Mouse (Mus musculus): ENCODE results near the gene Prc1. TPM values are rescaled to one million over a fixed set of nuclear protein-coding genes. Genes with fewer than 3 reads are reported as not detected.
A peak's percentile ranks its signal among the peaks of the same experiment; 100 is the strongest.

Gene Prc1
- polyA plus RNA-seq, 1 experiment, result 37.3 TPM

- no peak for DNase-seq (ENCODE audit: low read depth)
- TF ChIP-seq POLR2A (IDR thresholded peaks at IDR 0.05; ENCODE audit: borderline replicate concordance, extremely low read depth, insufficient read depth, insufficient read length, poor library complexity, severe bottlenecking), result no peak
- TF ChIP-seq CTCF (IDR thresholded peaks at IDR 0.05; ENCODE audit: borderline replicate concordance, extremely low read depth, insufficient read depth, insufficient read length), result no peak
Measured at GRCm38 (mm10) chr7:80356351-80356750, 62.1 kb downstream of the Prc1 start.

- TF ChIP-seq POLR2A (IDR thresholded peaks at IDR 0.05; ENCODE audit: borderline replicate concordance, extremely low read depth, insufficient read depth, insufficient read length, poor library complexity, severe bottlenecking) (no peak), CTCF (IDR thresholded peaks at IDR 0.05; ENCODE audit: borderline replicate concordance, extremely low read depth, insufficient read depth, insufficient read length) (no peak)
- DNase-seq (ENCODE audit: low read depth), result peak; percentile 62
Measured at GRCm38 (mm10) chr7:80357156-80357555, 62.9 kb downstream of the Prc1 start.

- no peak for DNase-seq (ENCODE audit: low read depth)
- TF ChIP-seq POLR2A (IDR thresholded peaks at IDR 0.05; ENCODE audit: borderline replicate concordance, extremely low read depth, insufficient read depth, insufficient read length, poor library complexity, severe bottlenecking), result no peak
Measured at GRCm38 (mm10) chr7:80358039-80358438, 63.8 kb downstream of the Prc1 start.

GRCm38 (mm10) chr7:80360435-80360834 lies 66.2 kb downstream of the Prc1 start:
- DNase-seq (ENCODE audit: low read depth), result no peak
- TF ChIP-seq POLR2A (IDR thresholded peaks at IDR 0.05; ENCODE audit: borderline replicate concordance, extremely low read depth, insufficient read depth, insufficient read length, poor library complexity, severe bottlenecking) (no peak), CTCF (IDR thresholded peaks at IDR 0.05; ENCODE audit: borderline replicate concordance, extremely low read depth, insufficient read depth, insufficient read length) (no peak)

GRCm38 (mm10) chr7:80365759-80366158 lies 71.5 kb downstream of the Prc1 start:
- TF ChIP-seq POLR2A (IDR thresholded peaks at IDR 0.05; ENCODE audit: borderline replicate concordance, extremely low read depth, insufficient read depth, insufficient read length, poor library complexity, severe bottlenecking), result no peak
- no peak for TF ChIP-seq CTCF (IDR thresholded peaks at IDR 0.05; ENCODE audit: borderline replicate concordance, extremely low read depth, insufficient read depth, insufficient read length)
- no peak for DNase-seq (ENCODE audit: low read depth)

Other genes with a start within 250 kb of the Prc1 start
- gene Idh2, start 179.1 kb upstream of the Prc1 start, polyA plus RNA-seq (2012; rRNA removed), result 230 and 297 TPM in 2 replicates
- 14.7 and 23.6 TPM in 2 replicates for gene Sema4b, start 107.6 kb upstream of the Prc1 start, polyA plus RNA-seq (2012; rRNA removed)
- gene Cib1, start 61.6 kb upstream of the Prc1 start, polyA plus RNA-seq (2012; rRNA removed), result 25.7 and 31.1 TPM in 2 replicates
- gene Gdpgp1, start 61.6 kb upstream of the Prc1 start, polyA plus RNA-seq (2012; rRNA removed), result 2.3 and 3.4 TPM in 2 replicates
- 0.79 and 1.2 TPM in 2 replicates for gene Ttll13, start 48.1 kb upstream of the Prc1 start, polyA plus RNA-seq (2012; rRNA removed)
- 50.9 and 65.2 TPM in 2 replicates for gene Ngrn, start 33.2 kb upstream of the Prc1 start, polyA plus RNA-seq (2012; rRNA removed)
- 25.5 and 34.0 TPM in 2 replicates for gene Vps33b, start 24.8 kb upstream of the Prc1 start, polyA plus RNA-seq (2012; rRNA removed)
- 22.2 and 30.1 TPM in 2 replicates for gene Rccd1, start 30.0 kb downstream of the Prc1 start, polyA plus RNA-seq (2012; rRNA removed)
- gene Unc45a, start 46.6 kb downstream of the Prc1 start, polyA plus RNA-seq (2012; rRNA removed), result 73.6 and 85.0 TPM in 2 replicates
- 45.0 and 61.4 TPM in 2 replicates for gene Hddc3, start 48.7 kb downstream of the Prc1 start, polyA plus RNA-seq (2012; rRNA removed)
- 59.9 and 78.3 TPM in 2 replicates for gene Man2a2, start 76.9 kb downstream of the Prc1 start, polyA plus RNA-seq (2012; rRNA removed)
- gene Fes, start 93.5 kb downstream of the Prc1 start, polyA plus RNA-seq (2012; rRNA removed), result 7.1 and 8.0 TPM in 2 replicates
- gene Furin, start 111.0 kb downstream of the Prc1 start, polyA plus RNA-seq (2012; rRNA removed), result 13.3 and 22.8 TPM in 2 replicates
- 10.8 and 11.7 TPM in 2 replicates for gene Blm, start 240.7 kb downstream of the Prc1 start, polyA plus RNA-seq (2012; rRNA removed)